Mouse (Mus musculus): ENCODE measurements at regions not wholly inside any gene's neighbourhood (a gene's known extent, or its start where the extent isn't known, plus 50 kb on each side); places are given as distances from the start of the nearest gene placed in this dataset.
A peak's percentile ranks its signal among the peaks of the same experiment; 100 is the strongest.

- no peak for DNase-seq (ENCODE audit: low spot score in 2 of 2)
Observed at GRCm38 (mm10) chr12:58901931-58902330, 109.9 kb downstream of the Sec23a start.

DNA sequence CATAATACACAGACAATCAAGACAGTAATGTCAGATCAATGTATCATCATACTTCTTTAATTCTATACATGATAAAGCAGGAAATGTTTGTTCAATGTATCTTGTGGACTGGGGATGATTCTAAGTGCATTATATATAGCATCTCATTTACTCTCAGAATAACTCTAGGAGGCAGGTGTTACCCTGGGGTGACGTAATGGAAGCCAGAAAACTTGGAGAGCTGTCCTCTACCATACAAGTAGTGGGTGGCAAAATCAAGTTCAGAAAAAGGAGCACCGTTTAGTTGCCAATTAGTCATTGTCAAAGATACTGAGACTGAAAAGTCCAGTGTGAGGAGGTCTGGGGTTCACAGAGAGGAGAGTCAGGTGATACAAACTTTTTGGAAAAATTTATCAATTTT lies 136.0 kb downstream of the Sec23a start:
- peak; percentile 3 to 6 for DNase-seq (ENCODE audit: low spot score in 2 of 2)

DNA sequence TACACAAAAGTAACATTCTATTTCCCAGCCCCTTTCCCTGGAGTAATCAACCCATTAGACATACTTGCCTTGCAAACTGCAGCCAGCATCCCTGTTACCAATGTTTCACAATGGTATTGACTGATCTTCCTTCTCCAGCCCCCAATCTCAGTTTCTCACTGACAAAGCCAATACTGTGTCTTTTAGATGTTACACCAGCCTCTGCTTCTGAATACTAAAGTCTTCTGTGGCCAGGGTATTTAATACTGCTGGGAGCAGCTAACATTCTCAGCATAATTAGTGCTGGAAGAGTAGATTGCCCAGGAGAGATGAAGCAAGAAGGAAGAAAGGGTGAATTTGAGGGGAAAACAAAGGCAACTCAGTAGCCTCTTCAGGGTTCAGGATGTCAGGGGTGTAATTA lies 139.4 kb downstream of the Sec23a start:
- no peak for DNase-seq (ENCODE audit: low spot score in 2 of 2)

- DNase-seq (ENCODE audit: low spot score in 2 of 2), result no peak
Observed at GRCm38 (mm10) chr12:58856498-58856897, 155.3 kb downstream of the Sec23a start.

DNA sequence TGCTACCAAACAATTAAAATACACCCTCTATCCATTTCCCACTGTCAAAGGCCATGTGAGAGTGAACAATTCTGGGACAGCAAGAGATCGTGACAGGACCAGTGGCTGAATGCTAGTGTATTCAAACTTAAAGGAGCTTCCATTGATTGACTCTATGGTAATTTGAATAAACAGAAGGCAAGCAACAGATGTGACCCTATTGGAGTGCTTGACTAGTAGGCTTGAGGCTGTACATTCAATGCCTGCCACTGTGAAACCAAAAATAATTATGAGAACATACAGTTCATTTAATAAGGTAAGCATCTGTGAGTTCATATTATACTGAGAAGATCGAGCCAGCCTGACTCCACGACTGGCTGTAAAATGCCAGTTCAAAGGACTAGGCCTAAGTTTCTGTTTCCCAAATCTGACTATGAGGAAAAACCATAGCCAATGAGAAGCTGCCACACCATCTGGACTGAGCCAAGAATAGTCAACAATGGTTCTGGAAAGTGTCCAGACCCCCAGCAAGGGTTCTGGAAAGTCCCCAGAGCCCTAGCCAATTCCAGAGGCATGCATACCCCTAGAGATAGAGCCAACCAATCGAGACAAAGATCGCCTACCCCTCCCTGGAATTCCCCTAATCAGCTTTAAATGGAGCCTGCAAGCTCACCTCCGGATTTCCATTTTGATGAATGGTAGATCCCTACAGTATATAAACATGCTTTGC lies 160.0 kb downstream of the Sec23a start:
- DNase-seq (ENCODE audit: low spot score in 2 of 2), result no peak

GRCm38 (mm10) chr12:58829656-58830055 lies 182.2 kb downstream of the Sec23a start:
- DNase-seq (ENCODE audit: low spot score in 2 of 2), result no peak

GRCm38 (mm10) chr12:58827864-58828263 lies 184.0 kb downstream of the Sec23a start:
- no peak for DNase-seq (ENCODE audit: low spot score in 2 of 2)

GRCm38 (mm10) chr12:58825139-58825921 lies 186.5 kb downstream of the Sec23a start:
- DNase-seq (ENCODE audit: low spot score in 2 of 2), result no peak

GRCm38 (mm10) chr12:58822971-58823370 lies 188.8 kb downstream of the Sec23a start:
- no peak for DNase-seq (ENCODE audit: low spot score in 2 of 2)

DNA sequence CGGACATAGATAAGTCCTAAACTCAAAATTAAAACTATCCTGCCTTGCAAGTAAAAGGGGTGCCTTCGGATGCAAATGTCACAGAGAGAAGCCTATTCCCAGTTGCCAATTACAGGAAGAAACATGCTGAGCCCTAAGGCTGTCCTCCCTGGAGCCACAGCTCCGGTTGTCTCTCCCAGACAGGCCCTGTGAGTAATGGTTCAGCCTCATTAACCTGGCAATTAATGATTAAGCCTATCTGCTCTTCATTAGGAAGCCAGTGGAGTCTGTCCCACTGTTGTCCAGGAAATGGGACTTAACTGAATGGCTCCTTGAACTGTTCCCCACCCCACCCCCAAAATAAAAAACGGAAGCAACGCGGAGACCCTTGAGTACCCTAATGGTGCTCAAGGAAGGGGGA lies 207.7 kb downstream of the Sec23a start:
- DNase-seq (ENCODE audit: low spot score in 2 of 2), result no peak

DNA sequence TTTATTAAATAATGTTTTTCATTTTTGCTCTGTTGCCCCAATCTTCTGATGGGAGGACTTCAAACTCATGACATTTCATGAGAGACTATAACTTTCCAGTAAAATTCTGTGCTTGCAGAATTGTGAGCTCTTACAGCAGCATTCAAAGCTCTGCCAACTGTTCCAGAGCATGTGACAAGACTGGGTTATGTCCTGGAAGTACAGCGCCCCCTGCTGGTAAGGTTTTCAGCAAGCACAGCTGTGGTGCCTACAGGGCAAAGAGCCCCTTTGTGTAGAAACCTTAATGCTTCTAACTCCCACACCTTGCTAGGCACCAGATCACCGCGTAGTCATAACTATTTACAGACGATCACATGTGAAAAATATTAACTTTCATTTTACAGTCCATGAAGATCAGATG lies 209.4 kb downstream of the Sec23a start:
- DNase-seq (ENCODE audit: low spot score in 2 of 2), result peak; percentile 83 to 93

All from left cerebral cortex, adult 18-20 months (tissue).